Mouse (Mus musculus): ENCODE measurements around the gene Sdccag8. TPM values are rescaled to one million over a fixed set of nuclear protein-coding genes. Genes with fewer than 3 reads are reported as not detected.

Sdccag8 gene
- total RNA-seq, 2 experiments from 2014 or later: 11.2 to 12.7 TPM

GRCm38 (mm10) chr1:177054891-177055290 lies 240.4 kb downstream of the Sdccag8 start:
- intact Hi-C loops (cut with DNase I): loop anchor here (10.0 kb wide), 1 partner anchor 390 kb away; the partner anchor contains the start of gene Zbtb18
- no peak for DNase-seq (ENCODE audit: extremely low spot score in 1 of 2, low spot score in 2 of 2)

- no peak for DNase-seq (ENCODE audit: extremely low spot score in 1 of 2, low spot score in 2 of 2)
- intact Hi-C loops (cut with DNase I): no loop called here
Observed at GRCm38 (mm10) chr1:177061761-177062160, 247.3 kb downstream of the Sdccag8 start.

GRCm38 (mm10) chr1:177065732-177066131 lies 251.3 kb downstream of the Sdccag8 start:
- no peak for DNase-seq (ENCODE audit: extremely low spot score in 1 of 2, low spot score in 2 of 2)
- intact Hi-C loops (cut with DNase I): no loop called here

- no peak for DNase-seq (ENCODE audit: extremely low spot score in 1 of 2, low spot score in 2 of 2)
- intact Hi-C loops (cut with DNase I): no loop called here
Observed at GRCm38 (mm10) chr1:177067123-177067646, 252.7 kb downstream of the Sdccag8 start.

GRCm38 (mm10) chr1:177069161-177069560 lies 254.7 kb downstream of the Sdccag8 start:
- intact Hi-C loops (cut with DNase I): no loop called here

More at GRCm38 (mm10) chr1:177069161-177069560, 254.7 kb downstream of the Sdccag8 start:
- no peak for DNase-seq (ENCODE audit: extremely low spot score in 1 of 2, low spot score in 2 of 2)

Small RNA genes lying within 50 kb of the gene (microRNA-seq; reads per million reads assigned to microRNA genes)
- gene Gm25993: not detected
- gene Mir350: 372 reads per million, percentile 67 among the genes with 10 or more reads in this experiment

Other genes starting within 250 kb of the Sdccag8 start
- gene Cep170, start 593 bp upstream of the Sdccag8 start, total RNA-seq (2021): 100 to 1,000 TPM; 166 to 175 TPM